Mouse (Mus musculus): ENCODE results near the gene Crybb2.
"Not testable (repeated sequence)": the region's sequence is repeated elsewhere in the genome, so short reads cannot be mapped to it uniquely, and the experiment has no call there.

The Crybb2 gene

DNA sequence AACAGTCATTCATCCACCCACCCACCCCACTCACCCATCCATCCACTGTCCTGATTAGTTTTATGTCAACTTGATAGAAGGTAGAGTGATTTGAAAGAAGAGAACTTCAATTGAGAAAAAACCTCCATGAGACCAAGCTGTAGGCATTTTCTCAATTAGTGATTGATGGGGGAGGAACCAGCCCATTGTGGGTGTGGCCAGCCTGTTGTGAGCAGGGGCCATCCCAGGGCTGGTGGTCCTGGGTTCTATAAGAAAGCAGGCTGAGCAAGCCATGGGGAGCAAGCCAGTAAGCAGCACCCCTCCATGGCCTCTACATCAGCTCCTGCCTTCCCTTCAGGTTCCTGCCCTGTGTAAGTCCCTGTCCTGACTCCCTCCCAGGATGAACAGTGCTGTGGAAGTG, at the start of gene Crybb2:
TSS of gene Crybb2 (minus strand) at position 101 of the 400 bp plus-strand sequence.
- no peak for DNase-seq

DNA sequence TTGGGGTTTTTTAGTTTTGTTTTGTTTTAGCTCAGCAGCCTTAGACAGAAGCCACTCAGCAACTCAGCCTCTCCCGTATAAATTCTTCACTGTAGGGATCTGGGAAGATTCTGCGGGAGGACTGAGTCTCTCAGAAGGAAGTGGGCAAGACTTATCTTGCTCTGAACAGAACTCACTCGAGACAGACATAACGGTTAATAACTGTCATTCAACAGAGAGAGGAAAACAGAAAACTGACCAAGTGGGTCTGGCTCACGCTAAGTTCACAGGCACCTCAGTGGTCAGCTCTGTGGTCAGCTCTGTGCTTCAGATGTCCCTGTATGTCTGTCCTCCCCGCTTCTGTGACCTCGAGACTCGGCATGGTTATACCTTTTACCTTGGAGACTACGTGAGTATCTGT, 49.4 kb upstream of the Crybb2 start:
- no peak for DNase-seq

DNA sequence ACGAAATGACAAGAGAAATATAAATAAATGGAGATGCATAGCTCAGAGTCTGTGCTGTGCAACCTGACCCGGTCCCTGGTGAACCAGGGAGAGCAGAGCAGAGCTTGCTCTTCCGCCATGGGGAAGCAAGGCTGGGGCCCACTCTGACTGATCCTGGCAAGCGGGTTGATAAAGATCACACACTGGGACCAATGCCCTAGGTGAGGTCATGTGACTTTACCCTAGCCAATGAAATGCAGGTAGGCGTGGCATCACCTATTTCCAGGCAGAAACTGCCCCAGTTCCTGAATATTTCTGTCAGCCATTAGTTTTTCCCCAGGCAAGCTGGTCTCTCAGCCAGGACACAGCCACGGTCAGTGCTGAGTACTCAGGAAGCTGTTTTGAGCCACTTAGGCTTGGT, 48.8 kb upstream of the Crybb2 start:
- no peak for DNase-seq

DNA sequence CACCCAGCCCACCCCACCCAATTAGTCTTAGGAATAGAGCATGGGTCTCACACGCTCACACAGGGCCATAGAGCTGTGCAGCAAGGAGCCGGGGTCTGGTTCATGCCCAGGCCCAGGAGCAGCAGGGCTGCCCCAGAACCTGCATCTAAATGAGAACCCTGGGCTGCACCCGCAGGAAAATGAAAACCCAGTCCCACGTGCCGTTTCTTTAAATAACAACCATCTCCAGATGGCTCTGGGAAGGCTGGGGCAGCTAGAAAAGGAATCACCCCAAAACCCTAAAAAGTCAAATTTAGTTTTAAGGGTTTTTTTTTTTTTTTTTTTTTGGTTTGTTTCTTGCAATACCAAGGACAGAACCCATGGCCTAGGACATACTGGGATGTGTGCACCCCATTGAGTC, 47.4 kb upstream of the Crybb2 start:
- DNase-seq = no peak

DNA sequence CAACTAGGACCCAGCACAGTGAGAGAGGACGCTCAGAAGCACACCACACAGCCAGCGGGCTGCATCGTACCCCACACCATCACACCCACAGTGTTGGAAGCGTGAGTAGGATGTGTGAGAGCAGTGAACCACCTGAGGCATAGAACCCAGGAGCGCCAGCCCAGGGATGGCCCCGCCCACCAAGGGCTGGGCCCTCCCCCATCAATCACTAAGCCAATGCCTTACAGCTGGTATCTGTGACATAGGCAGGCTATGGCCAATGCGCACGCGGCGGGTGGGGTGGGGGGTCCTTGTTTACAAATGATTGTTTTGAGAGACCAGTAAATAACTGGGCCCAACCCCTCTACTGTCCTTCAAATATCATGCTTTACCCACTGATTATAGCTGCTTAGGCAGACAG, 46.0 kb upstream of the Crybb2 start:
- DNase-seq = no peak

DNA sequence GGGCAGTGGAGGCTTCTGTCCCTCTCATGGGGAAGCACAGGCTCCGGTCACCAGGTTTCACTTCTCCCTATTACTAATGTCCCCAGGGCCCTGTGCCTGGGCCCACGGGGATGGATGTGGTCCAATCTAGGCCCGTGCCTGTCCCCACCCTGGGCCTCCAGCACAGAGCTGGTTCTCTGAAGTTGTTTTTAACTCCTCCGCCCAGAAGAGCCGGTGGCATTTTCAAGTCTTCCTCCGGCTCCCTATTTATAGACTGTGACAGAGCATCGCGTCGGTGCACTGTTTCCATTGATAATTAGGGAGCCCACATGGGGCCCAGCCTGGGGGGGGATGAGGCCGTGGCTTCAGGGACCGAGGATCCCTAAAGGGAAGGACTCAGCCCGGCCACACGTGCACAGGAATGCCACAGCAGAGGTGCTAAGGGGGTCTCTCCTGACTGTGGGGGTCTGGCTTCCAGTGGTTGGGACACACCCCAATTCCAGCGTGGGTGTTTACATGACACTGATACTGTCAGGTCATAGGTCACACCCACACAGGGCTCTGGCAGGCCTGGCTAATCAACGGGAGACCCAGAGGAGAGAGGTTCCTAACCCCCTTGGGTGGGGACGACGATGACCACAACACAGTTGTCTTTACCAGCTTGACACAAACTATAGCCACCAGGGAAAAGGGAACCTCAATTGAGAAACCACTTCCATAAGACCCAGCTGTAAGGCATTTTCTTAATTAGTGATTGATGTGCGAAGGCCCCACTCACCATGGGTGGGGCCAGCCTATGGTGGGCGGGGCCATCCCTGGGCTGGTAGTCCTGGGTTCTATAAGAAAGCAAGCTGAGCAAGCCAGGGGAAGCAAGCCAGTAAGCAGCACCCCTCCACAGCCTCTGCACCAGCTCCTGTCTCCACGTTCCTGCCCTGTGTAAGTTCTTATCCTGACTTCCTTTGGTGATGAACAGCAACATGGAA, 44.6 kb upstream of the Crybb2 start:
- DNase-seq = no peak

DNA sequence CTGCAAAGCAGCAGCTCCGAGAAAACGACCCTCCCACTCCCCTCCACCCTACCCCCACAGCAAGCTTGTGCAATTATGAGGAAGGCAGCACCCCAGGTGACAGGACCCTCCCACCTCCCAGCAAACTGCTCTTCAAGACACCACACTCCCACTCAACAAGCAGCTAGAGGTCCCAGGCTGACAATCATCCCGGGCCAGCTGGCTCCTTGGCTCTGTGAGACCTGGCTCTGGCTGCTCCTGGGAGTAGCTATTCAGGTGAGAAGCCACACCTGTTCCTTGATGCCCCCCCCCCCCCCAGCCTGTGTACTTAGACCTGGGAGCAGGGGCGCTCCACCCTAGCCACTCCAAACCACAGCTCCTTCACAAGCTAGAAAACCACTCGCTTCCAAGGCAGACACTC, 43.2 kb upstream of the Crybb2 start:
- DNase-seq = no peak

DNA sequence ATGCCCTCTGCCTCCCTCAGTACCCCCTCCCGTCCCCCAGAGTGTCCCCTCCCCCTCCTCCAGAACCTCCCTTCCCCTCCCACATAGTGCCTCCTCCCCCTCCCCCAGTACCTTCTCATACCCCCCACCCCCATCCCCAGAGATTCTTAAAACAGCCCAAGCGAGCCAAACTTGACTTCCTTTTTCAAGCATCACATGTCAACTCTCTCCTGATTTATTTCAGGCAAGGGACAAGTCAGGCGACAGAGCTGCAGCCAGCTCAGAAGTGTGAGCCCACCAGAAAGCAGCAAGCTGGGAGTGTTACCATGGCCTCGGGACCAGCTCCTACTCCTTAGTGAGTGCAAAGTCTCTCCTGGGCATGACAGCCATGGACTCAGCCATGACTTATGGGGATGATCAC, 41.4 kb upstream of the Crybb2 start:
- no peak for DNase-seq

DNA sequence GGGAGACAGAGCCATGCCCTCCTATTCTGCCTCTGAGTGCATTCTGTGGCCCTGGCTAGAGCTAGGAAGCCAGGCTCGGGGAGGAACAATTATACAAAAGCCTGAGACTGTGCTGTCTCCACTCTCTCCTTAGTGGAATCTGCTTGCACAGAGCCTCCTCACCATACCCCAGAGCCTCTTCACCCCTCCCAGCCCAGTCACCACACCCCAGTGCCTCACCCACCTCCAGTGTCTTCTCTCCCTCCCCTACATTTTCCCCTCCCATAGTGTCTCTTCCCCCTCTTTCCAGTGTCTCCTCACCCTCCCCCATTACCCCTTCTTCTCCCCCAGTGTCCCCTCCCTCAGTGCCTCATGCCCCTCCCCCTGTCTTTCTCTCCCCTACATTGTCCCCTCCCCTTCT, 41.0 kb upstream of the Crybb2 start:
- DNase-seq = no peak

DNA sequence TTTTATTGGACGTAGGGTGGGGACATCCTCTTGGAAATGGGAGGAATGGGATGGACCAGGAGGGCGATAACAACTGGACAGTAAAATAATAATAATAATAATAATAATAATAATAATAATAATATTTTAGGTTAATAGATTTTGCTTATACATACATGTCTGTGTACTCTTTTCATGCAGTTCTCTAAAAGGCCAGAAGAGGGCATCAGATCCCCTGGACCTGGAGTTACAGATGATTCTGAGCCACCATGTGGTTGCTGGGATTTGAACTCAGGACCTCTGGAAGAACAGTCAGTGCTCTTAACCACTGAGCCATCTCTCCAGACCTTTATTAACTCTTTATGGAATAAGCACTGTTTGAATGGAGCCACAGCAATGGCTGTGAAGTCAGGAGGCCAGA, 39.7 kb upstream of the Crybb2 start:
- not testable (repeated sequence) for DNase-seq

DNA sequence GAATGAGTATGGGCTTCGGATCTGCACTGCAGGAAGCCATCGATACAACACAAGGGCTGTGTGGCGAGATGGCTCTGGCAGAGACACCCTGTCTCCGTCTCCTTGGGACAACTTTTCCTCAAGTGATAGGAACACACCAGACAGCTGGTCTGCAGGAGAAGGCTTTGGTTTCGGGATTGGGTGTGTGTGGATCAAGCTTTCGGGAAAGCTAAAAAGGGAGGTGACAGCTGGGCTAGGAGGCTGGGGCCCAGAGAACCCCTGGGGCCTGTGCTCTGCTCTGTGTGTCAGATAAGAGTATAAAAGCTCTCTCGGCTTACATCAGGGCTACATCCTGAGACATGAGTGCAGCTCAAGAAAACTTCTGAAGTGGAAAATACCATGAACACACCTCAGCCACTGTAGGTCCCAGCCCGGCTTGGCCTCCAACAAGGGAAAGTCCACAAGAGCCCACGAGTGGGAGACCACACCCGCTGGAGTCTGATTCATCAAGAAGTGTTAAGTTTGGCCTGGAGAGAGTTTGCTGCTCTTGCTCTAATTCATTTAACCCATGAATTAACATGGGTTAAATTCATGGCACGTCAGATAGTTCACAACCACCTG, 38.3 kb upstream of the Crybb2 start:
- no peak for DNase-seq

DNA sequence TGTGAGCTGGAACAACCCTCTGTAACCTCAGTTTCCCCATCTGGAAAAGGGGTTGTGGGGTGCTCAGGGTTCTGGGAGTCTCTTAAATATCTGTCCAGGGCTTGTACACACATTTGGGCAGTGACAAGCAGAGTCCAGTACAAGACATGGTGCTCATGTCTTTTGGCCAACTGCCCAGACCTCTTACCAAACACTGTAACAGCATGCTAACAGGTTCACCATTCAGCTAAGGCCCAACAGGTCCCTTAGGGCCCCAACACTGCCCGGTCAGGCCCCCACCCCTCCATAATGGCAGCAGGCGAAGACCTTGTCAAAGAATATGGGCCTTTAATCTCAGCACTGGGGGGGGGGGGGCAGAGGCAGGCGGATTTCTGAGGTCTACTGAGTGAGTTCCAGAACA, 37.8 kb upstream of the Crybb2 start:
- no peak for DNase-seq

DNA sequence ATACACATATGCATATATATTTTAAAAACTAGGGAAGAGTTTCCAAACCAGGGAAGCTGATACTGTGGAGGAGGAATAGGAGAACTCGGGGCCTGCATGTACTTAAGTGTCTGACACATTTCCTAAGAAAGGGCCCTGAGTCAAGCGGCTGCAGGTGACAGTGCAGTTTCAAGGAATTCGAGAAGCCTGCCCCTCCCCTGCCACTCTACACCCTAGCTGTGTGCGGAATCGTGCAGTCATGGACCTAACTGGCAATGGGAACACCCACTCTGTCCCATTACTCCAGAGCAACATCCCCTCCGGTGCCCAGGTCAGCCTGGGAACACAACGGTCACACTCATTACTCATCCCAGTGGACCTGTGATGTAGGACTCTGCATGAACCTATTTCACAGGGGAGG, 36.7 kb upstream of the Crybb2 start:
- DNase-seq = no peak

DNA sequence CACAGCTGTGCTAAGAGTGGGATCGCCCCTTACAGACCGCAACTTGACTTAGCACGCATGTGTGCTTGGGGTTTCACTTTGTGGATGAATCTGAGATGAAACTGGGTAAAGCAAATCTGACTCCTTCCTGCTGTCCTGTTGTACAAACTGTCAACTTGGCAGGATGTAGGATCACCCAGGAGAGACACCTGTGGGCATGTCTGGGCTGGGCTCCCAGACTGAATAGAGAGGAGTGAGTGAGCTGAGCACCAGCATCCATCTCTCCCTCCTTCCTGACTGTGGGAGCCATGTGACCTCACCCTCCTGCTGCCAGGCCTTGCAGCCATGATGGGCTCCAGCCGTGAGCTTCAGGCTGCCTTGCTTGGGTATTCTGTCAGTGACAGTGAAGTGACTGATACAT, 35.6 kb upstream of the Crybb2 start:
- DNase-seq = no peak

DNA sequence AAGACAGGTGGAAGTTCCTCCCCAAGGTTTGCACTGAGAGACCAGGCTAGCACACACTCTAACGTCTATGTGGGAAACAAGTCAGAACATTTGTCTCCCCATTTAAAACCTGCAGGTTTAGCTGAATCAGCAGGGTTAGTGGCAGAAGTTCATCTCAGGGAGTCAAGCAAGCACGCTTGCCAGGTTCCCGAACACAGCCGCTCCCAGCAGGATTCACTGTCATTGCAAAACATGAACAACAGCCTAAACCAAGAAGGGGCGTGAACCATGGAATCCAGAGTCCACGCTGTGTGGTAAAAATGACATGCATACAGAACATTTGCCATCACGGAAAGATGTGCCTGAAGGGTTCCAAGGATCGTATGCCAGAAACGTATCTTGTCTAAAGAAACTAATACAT, 35.1 kb upstream of the Crybb2 start:
- DNase-seq = no peak

DNA sequence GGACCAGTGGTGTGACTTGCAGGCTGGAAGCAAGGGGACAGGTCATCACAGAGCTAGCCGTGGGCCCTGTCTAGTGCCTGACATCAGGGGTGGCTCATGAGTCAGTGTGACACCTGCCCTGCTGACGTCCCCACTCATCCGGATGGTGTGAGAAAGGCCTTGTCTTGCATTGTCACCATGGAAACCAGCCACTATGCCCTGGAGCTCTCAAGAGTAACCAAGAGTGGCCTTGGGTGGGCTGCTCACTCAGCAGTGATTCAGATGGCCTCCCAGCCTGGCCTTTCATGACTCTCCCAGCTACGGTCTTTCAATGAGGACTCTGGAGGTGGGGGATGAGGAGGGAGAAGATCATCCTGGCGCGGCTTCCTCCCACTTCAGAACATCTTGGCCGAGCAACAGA, 32.5 kb upstream of the Crybb2 start:
- no peak for DNase-seq

DNA sequence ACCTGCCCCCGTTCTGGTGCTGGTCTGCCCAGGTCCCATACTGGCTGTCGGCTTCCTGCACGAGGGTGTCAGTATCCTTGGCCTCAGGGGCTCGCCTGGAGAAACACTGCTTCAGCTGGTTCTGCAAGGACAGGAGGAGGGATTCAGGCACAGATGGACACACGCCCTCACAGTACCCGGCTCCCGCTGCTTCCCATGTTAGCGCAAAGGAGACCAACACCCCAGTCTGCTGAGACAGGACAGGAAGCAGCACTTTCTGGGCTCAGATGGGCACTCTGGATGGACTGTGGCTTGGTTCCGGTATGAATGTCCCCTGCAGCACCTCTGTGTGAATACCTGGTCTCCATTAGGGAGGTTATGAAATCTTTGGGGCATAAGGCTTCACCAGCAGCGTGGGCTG, 31.5 kb upstream of the Crybb2 start:
- no peak for DNase-seq

DNA sequence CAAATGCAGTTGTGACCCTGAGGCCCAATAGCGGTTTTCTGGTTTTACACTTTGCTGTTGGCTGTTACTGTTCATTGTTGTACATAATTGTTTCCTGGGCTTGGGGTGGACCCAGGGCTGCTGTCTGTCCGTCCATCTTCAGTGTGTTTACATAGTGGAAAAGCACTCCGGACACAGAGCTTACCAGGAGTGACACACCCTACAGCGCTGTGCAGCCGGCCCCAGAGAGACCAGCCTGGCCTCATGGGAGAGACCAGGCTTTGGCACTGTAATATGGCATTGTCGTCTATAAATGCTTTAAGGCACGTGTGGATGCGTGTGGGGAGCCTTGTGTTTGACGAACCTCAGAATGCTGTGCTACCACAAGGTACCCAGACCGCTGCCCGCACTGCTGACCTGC, 30.5 kb upstream of the Crybb2 start:
- no peak for DNase-seq

DNA sequence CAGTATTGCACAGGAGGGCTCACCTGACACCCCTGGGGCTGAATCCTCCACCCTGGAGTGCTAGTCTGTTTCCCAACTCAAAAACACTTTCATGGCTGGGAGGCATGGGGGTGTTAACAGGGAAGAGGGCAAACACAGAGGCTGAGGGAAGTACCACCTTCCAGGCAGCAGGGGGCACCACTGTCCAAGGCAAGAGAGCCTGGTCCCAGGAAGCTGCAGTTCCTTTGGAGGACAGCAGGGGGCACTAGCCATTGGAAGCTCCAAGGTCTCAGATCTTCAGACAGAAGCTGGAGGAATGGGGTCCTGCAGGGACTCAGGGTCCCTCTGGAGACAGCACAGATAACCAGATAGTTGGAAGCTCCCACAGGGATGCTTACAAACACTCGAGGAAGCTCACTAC, 29.6 kb upstream of the Crybb2 start:
- DNase-seq = peak; percentile 82

DNA sequence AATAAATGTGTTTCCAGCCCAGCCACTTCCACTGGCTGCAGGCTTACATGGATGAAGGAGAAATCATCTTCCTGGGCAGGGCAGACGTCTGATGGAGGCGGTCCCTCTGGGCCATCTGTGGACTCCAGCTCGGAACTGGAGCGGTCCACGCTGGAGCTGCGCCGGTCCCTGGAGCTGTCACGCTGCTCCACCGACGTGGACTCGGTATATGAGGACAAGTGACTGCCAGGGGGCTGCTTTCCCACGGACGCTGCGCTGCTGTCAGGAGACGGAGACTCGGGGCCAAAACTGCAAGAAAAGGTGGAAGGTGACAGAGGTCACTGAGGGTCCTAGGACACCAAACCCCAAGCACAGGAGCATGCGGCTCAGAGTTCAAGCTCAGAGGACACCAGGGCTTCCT, 27.6 kb upstream of the Crybb2 start:
- DNase-seq = no peak

DNA sequence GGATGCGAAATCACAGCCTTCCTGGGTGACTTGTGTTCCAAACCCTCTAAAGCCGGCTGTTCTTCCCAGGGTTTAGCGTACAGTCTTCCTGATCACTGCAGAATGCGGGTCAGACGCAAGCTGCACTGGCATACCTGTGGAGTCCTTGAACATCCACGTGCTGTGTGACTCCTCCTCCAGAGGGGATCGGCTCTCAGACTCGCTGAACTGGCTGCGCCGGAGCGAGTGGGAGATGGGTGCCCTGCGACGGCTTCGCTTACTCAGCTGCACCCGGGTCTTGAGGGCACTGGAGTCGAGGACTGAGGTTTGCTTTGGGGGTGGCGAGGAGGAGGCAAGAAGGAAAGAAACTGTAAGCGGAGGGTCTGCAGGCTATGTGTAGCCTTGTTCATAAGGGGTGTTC, 25.5 kb upstream of the Crybb2 start:
- no peak for DNase-seq

DNA sequence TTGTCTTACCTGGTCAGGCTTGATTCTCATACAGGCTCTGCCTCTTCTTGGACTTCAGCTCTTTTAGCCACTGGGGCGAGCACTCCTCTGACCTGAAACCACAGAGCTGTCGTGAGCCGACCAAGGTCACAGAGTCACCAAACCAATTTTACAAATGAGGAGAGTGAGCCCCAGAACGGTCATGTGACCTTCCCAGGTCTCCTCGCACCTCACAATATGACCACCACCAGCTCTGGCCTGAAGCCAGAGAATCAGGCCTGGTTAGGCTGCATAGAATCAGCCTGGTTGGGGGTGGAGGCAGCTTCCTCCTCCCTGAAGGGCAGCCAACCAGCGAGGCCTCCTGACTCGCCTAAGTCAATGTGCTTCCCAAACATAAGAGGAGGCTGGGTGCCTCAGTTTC, 22.5 kb upstream of the Crybb2 start:
- no peak for DNase-seq

DNA sequence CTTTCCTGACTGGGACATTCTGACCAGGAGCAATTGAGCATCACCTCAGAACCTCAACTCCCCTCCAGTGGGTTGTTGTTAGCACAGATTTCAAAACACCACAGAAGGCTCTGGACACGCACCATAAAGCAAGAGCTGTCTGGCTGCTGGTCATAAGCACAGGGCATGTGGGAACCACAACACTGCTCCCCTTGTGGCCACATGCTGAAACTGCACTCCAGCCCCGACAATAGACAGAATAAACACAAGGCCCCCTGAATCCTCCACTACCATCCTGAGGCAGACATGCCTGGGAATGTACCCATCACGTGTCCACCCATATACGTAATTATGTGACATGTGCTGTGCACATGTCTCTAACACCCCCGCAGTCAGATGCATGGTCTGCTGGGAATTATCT, 21.2 kb upstream of the Crybb2 start:
- DNase-seq = peak; percentile 37

DNA sequence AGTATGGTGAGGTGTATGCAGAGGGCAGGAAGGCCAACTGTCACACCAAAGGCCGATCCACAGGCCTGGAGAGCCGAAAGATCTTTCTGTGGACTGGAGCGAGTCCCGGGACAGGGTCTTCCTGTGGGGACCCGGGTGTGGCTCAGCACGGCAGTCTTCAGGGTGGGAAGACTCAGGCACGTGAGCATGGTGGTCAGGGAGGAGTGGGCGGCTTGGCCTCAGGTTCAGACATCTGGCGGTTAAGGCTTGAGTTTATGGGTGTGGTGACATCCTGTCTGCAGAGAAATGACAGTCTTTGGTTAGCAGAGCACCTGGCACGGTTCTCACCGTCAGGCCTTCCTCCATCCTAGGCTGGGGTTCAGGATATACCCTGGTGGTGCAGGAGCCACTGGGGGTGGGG, 20.8 kb upstream of the Crybb2 start:
- no peak for DNase-seq

Measured in thymus, postnatal 25 days (tissue).